In genomic region chr2:102947846-102948480, GRCm38 (mm10) we compare ENCODE assay signal across 22 mouse cellular contexts. TPM values are rescaled to one million over a fixed set of nuclear protein-coding genes. Genes with fewer than 3 reads are reported as not detected.
DNase-seq lines count a peak whose midpoint lies in the region; ATAC-seq and TF ChIP-seq lines count a peak whose summit lies in the region.
"Had no signal": no experiment of that assay in that cellular context is flagged by ENCODE, and none has a peak within 500 bp of the region (broad histone marks: within the 10 kb centered on the region; RNA-seq: fewer than 3 reads in every experiment).

No protein-coding gene starts in this region.

- DNase-seq in liver, embryonic 11.5 days (ENCODE audit: low spot score) = peak; percentile 9
- DNase-seq in liver (no peak), Patski (ENCODE audit: low read depth, low spot score) (peak; percentile 27)
- no peak for DNase-seq in gastrocnemius, postnatal 14 days
- no peak for DNase-seq in cerebellum, postnatal 14 days
- no peak for DNase-seq in layer of hippocampus, adult 2 months (ENCODE audit: low spot score in 2 of 2)
- DNase-seq: cerebellum, adult 2 months; gastrocnemius, postnatal 36 days; heart, postnatal 10 days; kidney, postnatal 25 days; liver, postnatal 0 days; lung, postnatal 14 days; retina, postnatal 1 day; right cerebral cortex, postnatal 4 days had no signal

- no peaks in the 10 kb centered on the region for H3K36me3 ChIP-seq in liver, embryonic 11.5 days (ENCODE audit: control insufficient read depth, insufficient read depth, low read length)
- H3K36me3 ChIP-seq: embryonic facial prominence, embryonic 12.5 days; heart, embryonic 10.5 days; hindbrain, embryonic 13.5 days; limb, embryonic 15.5 days; midbrain, embryonic 15.5 days had no signal

- no peaks in the 10 kb centered on the region for H3K4me1 ChIP-seq in liver, embryonic 11.5 days (replicated peaks; ENCODE audit: control insufficient read depth, insufficient read depth, low read length)

- H3K9me3 ChIP-seq in liver, embryonic 11.5 days (ENCODE audit: control insufficient read depth, low read length) = no peaks in the 10 kb centered on the region
- H3K9me3 ChIP-seq: embryonic facial prominence, embryonic 12.5 days; heart, embryonic 10.5 days; hindbrain, embryonic 13.5 days; limb, embryonic 15.5 days; midbrain, embryonic 15.5 days had no signal

- H3K9ac ChIP-seq in liver, embryonic 11.5 days (ENCODE audit: low read depth, low read length) = no peak overlapping the region
- H3K9ac ChIP-seq: embryonic facial prominence, embryonic 12.5 days; hindbrain, embryonic 13.5 days; limb, embryonic 15.5 days; liver, postnatal 0 days; midbrain, embryonic 15.5 days had no signal

- 83% methylated on average over 5 of the region's 5 CpGs for WGBS in liver, embryonic 11.5 days

- in situ Hi-C loops in Patski (cut with MboI; ENCODE audit: low pct_unique_long_range_greater_than_20kb) = no loop called here

- TF ChIP-seq CTCF in Patski (IDR thresholded peaks at IDR 0.05) = no peak
- TF ChIP-seq CTCF in layer of hippocampus, adult 2 months (conservative IDR thresholded peaks at IDR 0.05) = no peak

- no peak overlapping the region for H3K4me2 ChIP-seq in liver, embryonic 11.5 days
- H3K4me2 ChIP-seq: embryonic facial prominence, embryonic 12.5 days; hindbrain, embryonic 13.5 days; limb, embryonic 15.5 days; midbrain, embryonic 15.5 days had no signal

- H3K27me3 ChIP-seq in liver, embryonic 11.5 days (replicated peaks; ENCODE audit: control insufficient read depth, insufficient read depth, low read length) = no peaks in the 10 kb centered on the region
- no peaks in the 10 kb centered on the region for H3K27me3 ChIP-seq in Patski
- H3K27me3 ChIP-seq: embryonic facial prominence, embryonic 12.5 days; hindbrain, embryonic 13.5 days; limb, embryonic 15.5 days; midbrain, embryonic 15.5 days had no signal

- CTCF ChIA-PET in Patski (lab: Charles Lee) = interaction anchor here (0.6 to 0.8 kb wide), 2 partner anchors 10 to 27 kb away, joined by 3 read pairs; no protein-coding TSS in a partner anchor

- POLR2A ChIA-PET in Patski (lab: Charles Lee) = no interaction called here

- H3K27ac ChIP-seq in liver, embryonic 11.5 days (ENCODE audit: low read depth, low read length) = no peak overlapping the region
- no peak overlapping the region for H3K27ac ChIP-seq in layer of hippocampus, adult 2 months
- H3K27ac ChIP-seq: embryonic facial prominence, embryonic 12.5 days; heart, embryonic 10.5 days; hindbrain, embryonic 13.5 days; limb, embryonic 15.5 days; midbrain, embryonic 15.5 days had no signal

- intact Hi-C loops in gastrocnemius, postnatal 14 days (cut with DNase I; ENCODE audit: low total_unique reads) = no loop called here

- no peak for ATAC-seq in liver, embryonic 11.5 days (replicated peaks; ENCODE audit: low FRiP score)
- ATAC-seq in Patski = no peak
- ATAC-seq in inflammation-experienced regulatory T-cells, adult 6 months = peak; percentile 71
- ATAC-seq: forebrain, embryonic 16.5 days; intestine, postnatal 0 days; liver, postnatal 0 days; midbrain, embryonic 15.5 days had no signal

- H3K4me3 ChIP-seq in liver, embryonic 11.5 days (ENCODE audit: low read depth, low read length) = no peak overlapping the region
- H3K4me3 ChIP-seq in layer of hippocampus, adult 2 months = no peak overlapping the region
- H3K4me3 ChIP-seq: embryonic facial prominence, embryonic 12.5 days; heart, embryonic 10.5 days; hindbrain, embryonic 13.5 days; limb, embryonic 15.5 days; midbrain, embryonic 15.5 days had no signal

RNA-seq across cellular contexts. Expression of gene Cd44, which starts 46.5 kb away (rescaled TPM):
- 25.9 and 28.1 TPM in 2 replicates for polyA plus RNA-seq in liver, embryonic 11.5 days (2014; fragmentation: Nextera tagmentation; extraction: Ambion mirVana)
- 145 TPM for polyA plus RNA-seq in Patski (2021)
- 100 to 1,000 TPM in 1 of 3 experiments, 10 to 100 TPM in 2; 91.0 to 119 (median 94.0) TPM for polyA plus RNA-seq in inflammation-experienced regulatory T-cells, adult 6 months (2017; shearing (Covaris generic))
- total RNA-seq in gastrocnemius, postnatal 14 days (2021) = 10 to 100 TPM; 15.5 to 21.1 TPM
- total RNA-seq in layer of hippocampus, adult 2 months (2021) = 1 to 10 TPM; 3.1 to 3.2 TPM

Comparison
In these comparisons a context has a peak if more than half of its experiments do, and no peak if none do; other contexts are left out.
1. DNase-seq: peak in liver, embryonic 11.5 days (single experiment) and Patski (single experiment); none in liver (single experiment), gastrocnemius, postnatal 14 days (single experiment), cerebellum, postnatal 14 days (0 of 2) and layer of hippocampus, adult 2 months (0 of 2).